Mouse (Mus musculus) hindbrain, embryonic 14.5 days (tissue): Measurements from ENCODE around the gene Rtn2. TPM values are rescaled to one million over a fixed set of nuclear protein-coding genes. Genes with fewer than 3 reads are reported as not detected.
A peak's percentile ranks its signal among the peaks of the same experiment; 100 is the strongest.

ENCODE experiments used
- ATAC-seq: fragments of 200-750 bp; cut with Nextera tagmentation; 2 replicates; pipeline ENCODE4 v1.8.0; 2017; ENCODE audit warnings: moderate number of reproducible peaks, mild to moderate bottlenecking, moderate TSS enrichment, moderate library complexity; ENCODE audit not compliant: low FRiP score
- DNase-seq: peaks from one replicate; pipeline ENCODE4 v3.0.0-alpha.2; 2015; ENCODE audit warnings: low spot score
- H3K27ac ChIP-seq: fragments of 300-500 bp; sonication (generic); 2 replicates; pipeline ENCODE4 v1.5.1; 2014; ENCODE audit warnings: mild to moderate bottlenecking, moderate library complexity
- H3K27me3 ChIP-seq: fragments of 300-500 bp; sonication (generic); 2 replicates; pipeline ENCODE4 v1.6.1; 2014; ENCODE audit warnings: mild to moderate bottlenecking, low read length, mixed read lengths; ENCODE audit not compliant: control insufficient read depth, insufficient read depth
- H3K36me3 ChIP-seq: fragments of 300-500 bp; sonication (generic); replicated peaks from 2 replicates; pipeline ENCODE4 v1.6.1; 2014; ENCODE audit not compliant: control insufficient read depth, insufficient read depth
- H3K4me1 ChIP-seq: fragments of 300-500 bp; sonication (generic); replicated peaks from 2 replicates; pipeline ENCODE4 v1.6.1; 2014; ENCODE audit warnings: antibody characterized with exemption, low read length, mixed read lengths; ENCODE audit not compliant: control insufficient read depth, insufficient read depth
- H3K4me2 ChIP-seq: fragments of 300-500 bp; sonication (generic); replicated peaks from 2 replicates; pipeline ENCODE4 v1.6.1; 2014; ENCODE audit warnings: mild to moderate bottlenecking, moderate library complexity
- H3K4me3 ChIP-seq: fragments of 300-500 bp; sonication (generic); replicated peaks from 2 replicates; pipeline ENCODE4 v1.5.1; 2014; ENCODE audit warnings: mild to moderate bottlenecking, low read length
- H3K9ac ChIP-seq: fragments of 300-500 bp; sonication (generic); 2 replicates; pipeline ENCODE4 v1.6.1; 2014
- H3K9me3 ChIP-seq: fragments of 300-500 bp; sonication (generic); 2 replicates; pipeline ENCODE4 v1.6.1; 2016; ENCODE audit warnings: low read length; ENCODE audit not compliant: control insufficient read depth
- WGBS: fragments of 180-500 bp; shearing (Covaris S2); extraction: QIAGEN DNeasy Blood & Tissue Kit; methylation state at CpG from one replicate; pipeline ENCODE4 v1.1.7; 2014; 5-methylcytosine and 5-hydroxymethylcytosine counted together
- polyA plus RNA-seq: library from polyadenylated mRNA; unstranded; fragments of >200 nt; fragmentation: Nextera tagmentation; extraction: Ambion mirVana; gene quantifications from 2 replicates; pipeline ENCODE4 v1.2.1, GENCODE M21; 2014

The Rtn2 gene
- polyA plus RNA-seq, 1 experiment from 2014 or later = 106 TPM

DNA sequence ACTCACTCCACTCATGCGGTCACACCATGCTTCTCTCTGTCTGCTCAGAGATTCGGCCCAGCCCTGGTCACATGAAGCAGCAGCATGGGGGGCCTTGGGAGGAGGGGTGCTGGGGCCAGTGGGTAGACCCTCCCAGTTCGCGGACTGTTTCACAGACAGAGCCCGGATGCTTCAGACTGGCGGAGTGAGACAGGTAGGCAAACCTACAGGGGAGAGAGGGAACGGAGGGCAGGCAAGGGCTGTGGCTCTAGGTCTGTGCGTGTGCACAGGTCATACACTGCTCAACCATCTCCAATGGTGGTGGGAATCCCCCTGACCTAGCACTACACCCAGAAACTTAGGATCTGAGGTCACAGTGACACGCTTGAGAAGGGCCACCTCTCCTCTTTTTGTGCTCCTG lies 37.0 kb downstream of the Rtn2 start:
- no peaks in the 10 kb centered on the region for H3K36me3 ChIP-seq
- peak overlapping the region; percentile 45 for H3K4me3 ChIP-seq
- ATAC-seq (peak; percentile 66), DNase-seq (peak; percentile 29)
- H3K27me3 ChIP-seq = no peaks in the 10 kb centered on the region
- no peaks in the 10 kb centered on the region for H3K9me3 ChIP-seq
- peaks cover 10% of the 10 kb centered on the region for H3K4me1 ChIP-seq
- 21% methylated on average over 9 of the region's 9 CpGs for WGBS
- H3K4me2 ChIP-seq = peak overlapping the region; percentile 89
- peak overlapping the region; percentile 63 for H3K9ac ChIP-seq
- H3K27ac ChIP-seq = no peak overlapping the region

DNA sequence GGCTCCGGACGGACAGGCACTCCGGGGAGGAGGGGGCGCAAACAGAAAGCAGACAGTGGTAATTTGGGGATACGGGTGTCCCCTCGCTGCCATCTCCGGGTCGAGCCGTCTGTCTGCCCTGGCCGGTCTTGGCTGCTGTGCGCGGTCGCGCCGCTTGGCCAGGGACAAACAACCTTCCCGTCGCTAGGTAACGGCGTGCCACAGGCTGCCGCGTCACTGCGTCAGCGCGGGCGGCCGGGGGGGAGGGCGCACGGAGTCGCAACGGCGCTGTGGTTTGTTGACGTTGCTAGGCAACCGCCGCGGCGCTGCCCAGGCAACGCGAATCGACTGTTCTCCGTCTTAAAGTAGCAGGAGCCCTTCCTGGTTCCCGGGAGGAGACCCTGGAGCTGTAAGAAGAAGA lies 37.5 kb downstream of the Rtn2 start:
- Histone ChIP-seq H3K4me3 (peak overlapping the region; percentile 45), H3K9ac (peak overlapping the region; percentile 63), H3K4me1 (peaks cover 10% of the 10 kb centered on the region), H3K4me2 (peak overlapping the region; percentile 89), H3K36me3 (no peaks in the 10 kb centered on the region), H3K27me3 (no peaks in the 10 kb centered on the region), H3K9me3 (no peaks in the 10 kb centered on the region), H3K27ac (no peak overlapping the region)
- ATAC-seq (peak; percentile 92), DNase-seq (peak; percentile 99)
- WGBS = under 1% methylated on average over 41 of the region's 41 CpGs

DNA sequence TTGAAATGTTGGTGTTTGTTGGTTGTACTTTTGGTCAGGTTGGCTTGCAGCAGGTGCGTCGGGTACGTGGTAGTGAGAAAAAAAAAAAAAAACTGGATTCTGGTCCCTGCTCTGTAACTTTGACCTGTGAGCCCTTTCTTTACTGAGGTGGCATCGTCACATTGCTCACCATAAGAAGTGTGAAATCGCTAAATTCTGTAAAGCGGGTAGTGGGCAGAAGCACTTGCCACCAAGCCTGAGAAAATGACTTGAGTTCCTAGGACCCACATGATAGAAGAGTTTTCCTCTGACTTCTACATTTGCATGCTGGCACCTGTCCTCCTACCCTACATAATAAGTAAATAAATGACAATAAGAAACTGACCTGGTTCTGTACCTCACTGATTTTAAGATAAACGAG lies 38.2 kb downstream of the Rtn2 start:
- Histone ChIP-seq H3K4me1 (peaks cover 10% of the 10 kb centered on the region), H3K27me3 (no peaks in the 10 kb centered on the region), H3K9ac (0 out of 2 replicates have a peak overlapping the region, but pooled peaks have one; percentile 63), H3K27ac (no peak overlapping the region), H3K9me3 (no peaks in the 10 kb centered on the region), H3K4me2 (peak overlapping the region; percentile 89), H3K36me3 (no peaks in the 10 kb centered on the region), H3K4me3 (peak overlapping the region; percentile 45; the same call in 1 of the 2 replicates)
- ATAC-seq (no peak), DNase-seq (no peak)
- 46% methylated on average over 7 of the region's 7 CpGs for WGBS

DNA sequence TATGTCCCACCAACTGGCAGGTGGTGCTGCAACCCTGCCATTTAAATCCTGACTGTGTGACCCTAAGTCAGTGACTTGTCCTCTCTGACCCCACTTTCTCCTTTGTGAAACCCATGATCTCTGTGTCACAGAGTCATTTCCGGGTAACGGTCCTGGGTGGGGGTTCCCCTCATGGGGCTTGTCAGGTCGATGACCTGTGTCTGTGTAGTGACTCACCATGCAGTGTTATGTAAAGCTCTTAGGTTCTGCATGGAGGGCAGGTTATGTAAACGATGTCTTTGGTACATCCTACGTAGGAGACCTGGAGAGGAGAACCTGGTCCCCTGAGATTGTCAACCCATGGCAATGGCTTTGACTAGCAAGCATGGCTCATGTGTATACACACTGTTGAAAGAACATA lies 39.0 kb downstream of the Rtn2 start:
- DNase-seq = no peak
- H3K4me2 ChIP-seq = no peak overlapping the region
- no peak overlapping the region for H3K4me3 ChIP-seq
- H3K9ac ChIP-seq = no peak overlapping the region
- no peaks in the 10 kb centered on the region for H3K27me3 ChIP-seq
- no peak overlapping the region for H3K27ac ChIP-seq
- peaks cover 10% of the 10 kb centered on the region for H3K4me1 ChIP-seq
- H3K36me3 ChIP-seq = no peaks in the 10 kb centered on the region
- no peaks in the 10 kb centered on the region for H3K9me3 ChIP-seq
- WGBS = 63% methylated on average over 5 of the region's 5 CpGs
- ATAC-seq = no peak

DNA sequence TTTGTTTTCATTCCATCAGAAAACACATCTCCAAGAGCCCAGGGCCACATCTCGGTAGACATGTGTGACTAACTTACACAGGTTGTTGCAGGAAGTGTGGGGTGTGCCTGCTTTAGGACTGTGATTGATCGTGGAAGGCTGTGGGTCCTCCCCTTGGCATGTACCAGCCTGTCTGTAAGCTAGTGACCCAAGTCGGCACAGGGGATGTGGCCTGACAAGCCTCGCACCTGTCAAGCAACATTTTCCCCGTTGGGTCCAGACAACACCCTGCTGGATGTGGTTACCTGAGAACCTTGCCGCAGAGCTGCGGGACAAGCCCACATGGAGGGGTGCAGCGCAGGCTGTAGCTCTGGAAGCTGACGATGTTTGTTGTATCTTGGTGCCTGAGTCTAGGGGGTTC lies 40.1 kb downstream of the Rtn2 start:
- 60% methylated on average over 9 of the region's 9 CpGs for WGBS
- no peak for ATAC-seq

DNA sequence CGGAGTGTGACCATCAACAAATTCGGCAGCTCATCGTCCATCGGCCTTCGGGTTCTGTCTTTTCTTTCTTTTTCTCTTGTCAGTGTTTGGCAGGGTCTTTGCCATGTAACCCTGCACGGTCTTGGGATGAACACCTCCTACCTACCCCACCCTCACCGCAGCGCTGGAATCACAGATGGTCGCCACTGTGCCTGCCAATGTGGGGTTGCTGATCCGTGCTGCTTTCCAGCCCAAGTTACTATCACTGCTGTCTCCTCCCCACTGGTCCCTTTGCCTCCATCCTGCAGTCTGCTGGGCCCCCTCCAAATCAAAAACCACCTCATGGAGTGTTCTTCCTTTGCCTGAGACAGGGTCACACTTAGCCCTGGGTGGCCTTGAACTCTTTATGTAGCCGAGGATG lies 41.8 kb downstream of the Rtn2 start:
- Histone ChIP-seq H3K27ac (no peak overlapping the region), H3K9me3 (no peaks in the 10 kb centered on the region), H3K4me3 (no peak overlapping the region), H3K36me3 (no peaks in the 10 kb centered on the region), H3K4me1 (peaks cover 21% of the 10 kb centered on the region), H3K9ac (no peak overlapping the region), H3K4me2 (no peak overlapping the region), H3K27me3 (no peaks in the 10 kb centered on the region)
- 83% methylated on average over 11 of the region's 11 CpGs for WGBS
- ATAC-seq (no peak), DNase-seq (no peak)

More for the DNA sequence above, 40.1 kb downstream of the Rtn2 start:
- no peaks in the 10 kb centered on the region for H3K36me3 ChIP-seq
- no peak overlapping the region for H3K4me3 ChIP-seq
- H3K27ac ChIP-seq = no peak overlapping the region
- no peak for DNase-seq
- no peak overlapping the region for H3K9ac ChIP-seq
- H3K4me2 ChIP-seq = no peak overlapping the region
- H3K9me3 ChIP-seq = no peaks in the 10 kb centered on the region
- H3K27me3 ChIP-seq = no peaks in the 10 kb centered on the region
- H3K4me1 ChIP-seq = peaks cover 18% of the 10 kb centered on the region

DNA sequence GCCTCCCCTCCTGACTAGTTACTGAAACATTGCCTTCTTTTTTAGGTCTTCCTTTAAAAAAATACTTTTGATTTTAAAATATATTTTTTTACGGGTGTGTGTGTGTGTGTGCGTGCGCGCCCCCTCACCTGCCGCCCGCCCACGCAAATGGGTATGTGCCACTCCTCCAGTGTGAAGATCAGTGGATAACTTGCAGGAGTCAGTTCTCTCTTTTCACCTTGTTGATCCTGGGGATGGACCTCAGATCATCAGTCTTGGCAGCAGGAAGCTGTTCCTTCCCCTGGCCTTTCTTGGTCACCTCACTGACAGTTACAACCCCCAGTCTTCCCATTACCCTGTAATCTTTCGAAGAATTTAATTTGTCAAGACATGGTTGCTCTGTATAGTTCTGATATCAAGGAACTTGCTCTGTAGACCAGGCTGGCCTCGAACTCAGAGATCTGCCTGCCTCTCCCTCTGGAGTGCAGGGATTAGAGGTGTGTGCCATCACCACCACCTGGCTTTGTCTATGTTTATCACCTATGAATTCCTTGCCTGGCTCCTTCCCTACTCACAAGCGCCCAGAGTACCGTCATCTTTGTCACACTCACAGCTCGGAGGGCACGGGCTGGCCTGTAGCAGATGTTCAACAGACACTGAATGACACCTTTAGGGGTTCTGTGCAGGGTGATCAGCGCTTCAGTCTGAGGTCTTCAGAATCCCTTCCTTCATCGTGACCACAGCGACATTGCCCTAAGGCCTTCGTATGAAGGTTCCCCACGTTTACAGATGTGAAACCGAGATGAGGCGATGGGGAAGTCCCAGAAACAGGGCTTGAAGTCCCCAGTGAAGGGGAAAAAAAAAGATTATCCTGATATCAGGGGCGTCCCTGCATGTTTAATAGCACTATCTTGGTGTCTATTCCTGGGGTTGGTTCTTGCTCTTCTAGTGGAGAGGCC lies 43.1 kb downstream of the Rtn2 start:
- peak overlapping the region; percentile 67 for H3K4me2 ChIP-seq
- no peaks in the 10 kb centered on the region for H3K36me3 ChIP-seq
- H3K27ac ChIP-seq = 0 out of 2 replicates have a peak overlapping the region, but pooled peaks have one; percentile 26
- no peak for ATAC-seq
- no peak overlapping the region for H3K9ac ChIP-seq
- H3K9me3 ChIP-seq = no peaks in the 10 kb centered on the region
- DNase-seq = no peak
- H3K4me3 ChIP-seq = no peak overlapping the region
- no peaks in the 10 kb centered on the region for H3K27me3 ChIP-seq
- H3K4me1 ChIP-seq = peaks cover 12% of the 10 kb centered on the region
- WGBS = 71% methylated on average over 21 of the region's 21 CpGs

DNA sequence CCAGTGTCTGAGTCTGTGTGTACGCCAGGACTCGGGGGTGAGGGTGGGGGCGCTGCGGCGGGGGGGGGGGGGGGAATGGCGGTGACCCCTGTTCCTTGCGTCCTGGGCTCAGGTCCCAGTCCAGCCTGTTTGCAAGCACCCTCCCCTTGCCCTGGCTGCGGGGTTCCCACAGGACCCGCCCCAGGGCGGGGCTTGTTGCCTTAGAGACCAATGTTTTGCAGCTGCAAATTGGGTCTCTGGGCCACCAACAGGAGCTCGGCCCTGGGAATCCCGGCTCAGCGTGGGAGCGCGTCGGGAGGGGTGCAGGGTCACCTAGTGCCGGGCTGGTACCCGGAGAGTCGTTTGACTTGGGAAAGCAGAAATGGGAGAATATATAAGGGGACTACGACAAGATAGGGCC lies 43.9 kb downstream of the Rtn2 start:
- no peak overlapping the region for H3K9ac ChIP-seq
- under 1% methylated on average over 20 of the region's 20 CpGs for WGBS

GRCm38 (mm10) chr7:19327128-19327527 lies 44.7 kb downstream of the Rtn2 start:
- Histone ChIP-seq H3K9ac (peak overlapping the region; percentile 48), H3K27me3 (no peaks in the 10 kb centered on the region), H3K27ac (peak overlapping the region; percentile 15; the same call in 1 of the 2 replicates)

More for the DNA sequence above, 43.9 kb downstream of the Rtn2 start:
- H3K27ac ChIP-seq = no peak overlapping the region
- H3K4me1 ChIP-seq = peaks cover 11% of the 10 kb centered on the region; the same call in 1 of the 2 replicates
- DNase-seq (peak; percentile 67), ATAC-seq (peak; percentile 35; the same call in 1 of the 2 replicates)
- no peaks in the 10 kb centered on the region for H3K36me3 ChIP-seq
- H3K4me3 ChIP-seq = peak overlapping the region; percentile 32
- no peaks in the 10 kb centered on the region for H3K9me3 ChIP-seq
- H3K4me2 ChIP-seq = peak overlapping the region; percentile 67
- H3K27me3 ChIP-seq = no peaks in the 10 kb centered on the region

More at GRCm38 (mm10) chr7:19327128-19327527, 44.7 kb downstream of the Rtn2 start:
- peak; percentile 77 for DNase-seq
- Histone ChIP-seq H3K4me2 (peak overlapping the region; percentile 67), H3K36me3 (no peaks in the 10 kb centered on the region), H3K9me3 (no peaks in the 10 kb centered on the region), H3K4me3 (peak overlapping the region; percentile 32), H3K4me1 (peaks cover 11% of the 10 kb centered on the region; the same call in 1 of the 2 replicates)
- ATAC-seq = peak; percentile 57
- 0% methylated on average over 22 of the region's 22 CpGs for WGBS
